Mouse (Mus musculus) forebrain, embryonic 16.5 days (tissue): ENCODE data around the gene Sertad4. TPM values are rescaled to one million over a fixed set of nuclear protein-coding genes. Genes with fewer than 3 reads are reported as not detected.

ENCODE experiments used
- ATAC-seq: fragments of 200-750 bp; cut with Nextera tagmentation; 2 replicates; pipeline ENCODE4 v1.8.0; 2017; ENCODE audit warnings: mild to moderate bottlenecking, moderate library complexity
- H3K27ac ChIP-seq: fragments of 300-500 bp; sonication (generic); 2 replicates; pipeline ENCODE4 v1.5.1; 2014; ENCODE audit warnings: low read length, control low read depth
- H3K27me3 ChIP-seq: fragments of 300-500 bp; sonication (generic); replicated peaks from 2 replicates; pipeline ENCODE4 v1.6.1; 2014; ENCODE audit warnings: low read length; ENCODE audit not compliant: control insufficient read depth, insufficient read depth
- H3K36me3 ChIP-seq: fragments of 300-500 bp; sonication (generic); 2 replicates; pipeline ENCODE4 v1.6.1; 2014; ENCODE audit not compliant: control insufficient read depth, insufficient read depth
- H3K4me1 ChIP-seq: fragments of 300-500 bp; sonication (generic); replicated peaks from 2 replicates; pipeline ENCODE4 v1.6.1; 2014; ENCODE audit warnings: low read length; ENCODE audit not compliant: control insufficient read depth, insufficient read depth
- H3K4me2 ChIP-seq: fragments of 300-500 bp; sonication (generic); 2 replicates; pipeline ENCODE4 v1.6.1; 2014; ENCODE audit warnings: mild to moderate bottlenecking, low read length, control low read depth
- H3K4me3 ChIP-seq: fragments of 300-500 bp; sonication (generic); replicated peaks from 2 replicates; pipeline ENCODE4 v1.5.1; 2014; ENCODE audit warnings: mild to moderate bottlenecking, low read length, control low read depth
- H3K9ac ChIP-seq: fragments of 300-500 bp; sonication (generic); replicated peaks from 2 replicates; pipeline ENCODE4 v1.6.1; 2014; ENCODE audit warnings: low read depth, low read length, control low read depth
- H3K9me3 ChIP-seq: fragments of 300-500 bp; sonication (generic); 2 replicates; pipeline ENCODE4 v1.6.1; 2016; ENCODE audit warnings: low read length; ENCODE audit not compliant: control insufficient read depth
- WGBS: fragments of 180-500 bp; shearing (Covaris S2); extraction: QIAGEN DNeasy Blood & Tissue Kit; methylation state at CpG from one replicate; pipeline ENCODE4 v1.1.7; 2014; 5-methylcytosine and 5-hydroxymethylcytosine counted together
- polyA plus RNA-seq: library from polyadenylated mRNA; unstranded; fragments of >200 nt; fragmentation: Nextera tagmentation; extraction: Ambion mirVana; gene quantifications from 2 replicates; pipeline ENCODE4 v1.2.1, GENCODE M21; 2015

Gene Sertad4
- 38.1 and 41.9 TPM in 2 replicates for polyA plus RNA-seq

GRCm38 (mm10) chr1:192855474-192856230 lies at the start of gene Sertad4:
TSS of gene Sertad4 (minus strand) at chr1:192855756.
- Histone ChIP-seq H3K27ac (peak within 1 kb of the TSS; percentile 95), H3K36me3 (no peaks in the 10 kb centered on the region), H3K4me2 (peak within 1 kb of the TSS; percentile 68), H3K4me1 (peaks cover 51% of the 10 kb centered on the region), H3K27me3 (no peaks in the 10 kb centered on the region), H3K4me3 (peak within 1 kb of the TSS; percentile 83), H3K9me3 (no peaks in the 10 kb centered on the region), H3K9ac (peak within 1 kb of the TSS; percentile 96)
- WGBS: under 1% methylated on average over 75 of the region's 75 CpGs
- ATAC-seq: peak; percentile 49

GRCm38 (mm10) chr1:192901516-192901915 lies 46.0 kb upstream of the Sertad4 start:
- Histone ChIP-seq H3K4me3 (no peak overlapping the region), H3K9me3 (no peaks in the 10 kb centered on the region), H3K9ac (no peak overlapping the region), H3K36me3 (peaks cover 2% of the 10 kb centered on the region; the same call in 1 of the 2 replicates), H3K27me3 (no peaks in the 10 kb centered on the region), H3K4me1 (no peaks in the 10 kb centered on the region), H3K27ac (no peak overlapping the region), H3K4me2 (no peak overlapping the region)
- ATAC-seq: no peak
- 69% methylated on average over 2 of the region's 2 CpGs for WGBS

- H3K27me3 ChIP-seq: no peaks in the 10 kb centered on the region
- 83% methylated on average over 3 of the region's 3 CpGs for WGBS
- no peak overlapping the region for H3K4me2 ChIP-seq
- no peak overlapping the region for H3K4me3 ChIP-seq
- H3K4me1 ChIP-seq: no peaks in the 10 kb centered on the region
- peaks cover 4% of the 10 kb centered on the region; the same call in 1 of the 2 replicates for H3K36me3 ChIP-seq
- no peak overlapping the region for H3K27ac ChIP-seq
- no peak overlapping the region for H3K9ac ChIP-seq
- H3K9me3 ChIP-seq: no peaks in the 10 kb centered on the region
- no peak for ATAC-seq
Observed at GRCm38 (mm10) chr1:192900913-192901312, 45.4 kb upstream of the Sertad4 start.

GRCm38 (mm10) chr1:192898742-192899141 lies 43.2 kb upstream of the Sertad4 start:
- Histone ChIP-seq H3K27ac (no peak overlapping the region), H3K4me2 (no peak overlapping the region), H3K9ac (no peak overlapping the region), H3K4me1 (no peaks in the 10 kb centered on the region), H3K9me3 (no peaks in the 10 kb centered on the region), H3K27me3 (no peaks in the 10 kb centered on the region), H3K4me3 (no peak overlapping the region), H3K36me3 (peaks cover 4% of the 10 kb centered on the region; the same call in 1 of the 2 replicates)
- ATAC-seq: no peak
- WGBS: 7% methylated on average over 2 of the region's 2 CpGs

GRCm38 (mm10) chr1:192897218-192897617 lies 41.7 kb upstream of the Sertad4 start:
- Histone ChIP-seq H3K9ac (no peak overlapping the region), H3K4me2 (no peak overlapping the region), H3K4me3 (no peak overlapping the region), H3K27me3 (no peaks in the 10 kb centered on the region), H3K36me3 (peaks cover 6% of the 10 kb centered on the region; the same call in 1 of the 2 replicates), H3K9me3 (no peaks in the 10 kb centered on the region), H3K4me1 (no peaks in the 10 kb centered on the region), H3K27ac (no peak overlapping the region)
- ATAC-seq: no peak
- WGBS: 57% methylated on average over 10 of the region's 10 CpGs

- H3K27ac ChIP-seq: no peak overlapping the region
- no peak overlapping the region for H3K4me2 ChIP-seq
- H3K27me3 ChIP-seq: no peaks in the 10 kb centered on the region
- H3K9ac ChIP-seq: no peak overlapping the region
- no peak for ATAC-seq
- no peak overlapping the region for H3K4me3 ChIP-seq
- H3K4me1 ChIP-seq: no peaks in the 10 kb centered on the region
- WGBS: over 99% methylated on average over 3 of the region's 3 CpGs
- no peaks in the 10 kb centered on the region for H3K9me3 ChIP-seq
- peaks cover 6% of the 10 kb centered on the region; the same call in 1 of the 2 replicates for H3K36me3 ChIP-seq
Observed at GRCm38 (mm10) chr1:192896076-192896475, 40.5 kb upstream of the Sertad4 start.

GRCm38 (mm10) chr1:192890716-192891115 lies 35.2 kb upstream of the Sertad4 start:
- WGBS: 79% methylated on average over 3 of the region's 3 CpGs
- H3K4me2 ChIP-seq: no peak overlapping the region

GRCm38 (mm10) chr1:192882617-192883295 lies 27.2 kb upstream of the Sertad4 start:
- no peaks in the 10 kb centered on the region for H3K27me3 ChIP-seq
- H3K4me2 ChIP-seq: no peak overlapping the region
- no peak overlapping the region for H3K27ac ChIP-seq
- no peaks in the 10 kb centered on the region for H3K9me3 ChIP-seq
- no peaks in the 10 kb centered on the region for H3K36me3 ChIP-seq
- 65% methylated on average over 2 of the region's 2 CpGs for WGBS
- no peak overlapping the region for H3K4me3 ChIP-seq
- no peaks in the 10 kb centered on the region for H3K4me1 ChIP-seq
- ATAC-seq: no peak
- H3K9ac ChIP-seq: no peak overlapping the region

More at GRCm38 (mm10) chr1:192890716-192891115, 35.2 kb upstream of the Sertad4 start:
- ATAC-seq: no peak
- no peaks in the 10 kb centered on the region for H3K27me3 ChIP-seq
- H3K4me3 ChIP-seq: no peak overlapping the region
- H3K4me1 ChIP-seq: no peaks in the 10 kb centered on the region
- H3K9ac ChIP-seq: no peak overlapping the region
- 0 out of 2 replicates have a peak, but pooled peaks cover 2% of the 10 kb centered on the region for H3K36me3 ChIP-seq
- no peaks in the 10 kb centered on the region for H3K9me3 ChIP-seq
- no peak overlapping the region for H3K27ac ChIP-seq

GRCm38 (mm10) chr1:192880130-192880529 lies 24.6 kb upstream of the Sertad4 start:
- no peak overlapping the region for H3K27ac ChIP-seq
- H3K9ac ChIP-seq: no peak overlapping the region
- no peaks in the 10 kb centered on the region for H3K9me3 ChIP-seq
- no peak overlapping the region for H3K4me2 ChIP-seq
- ATAC-seq: no peak
- no peaks in the 10 kb centered on the region for H3K4me1 ChIP-seq
- H3K4me3 ChIP-seq: no peak overlapping the region
- no peaks in the 10 kb centered on the region for H3K27me3 ChIP-seq
- H3K36me3 ChIP-seq: no peaks in the 10 kb centered on the region
- WGBS: 82% methylated on average over 4 of the region's 4 CpGs
